Comparison of ENCODE assay signal across 8 mouse cellular contexts in the genomic region with DNA sequence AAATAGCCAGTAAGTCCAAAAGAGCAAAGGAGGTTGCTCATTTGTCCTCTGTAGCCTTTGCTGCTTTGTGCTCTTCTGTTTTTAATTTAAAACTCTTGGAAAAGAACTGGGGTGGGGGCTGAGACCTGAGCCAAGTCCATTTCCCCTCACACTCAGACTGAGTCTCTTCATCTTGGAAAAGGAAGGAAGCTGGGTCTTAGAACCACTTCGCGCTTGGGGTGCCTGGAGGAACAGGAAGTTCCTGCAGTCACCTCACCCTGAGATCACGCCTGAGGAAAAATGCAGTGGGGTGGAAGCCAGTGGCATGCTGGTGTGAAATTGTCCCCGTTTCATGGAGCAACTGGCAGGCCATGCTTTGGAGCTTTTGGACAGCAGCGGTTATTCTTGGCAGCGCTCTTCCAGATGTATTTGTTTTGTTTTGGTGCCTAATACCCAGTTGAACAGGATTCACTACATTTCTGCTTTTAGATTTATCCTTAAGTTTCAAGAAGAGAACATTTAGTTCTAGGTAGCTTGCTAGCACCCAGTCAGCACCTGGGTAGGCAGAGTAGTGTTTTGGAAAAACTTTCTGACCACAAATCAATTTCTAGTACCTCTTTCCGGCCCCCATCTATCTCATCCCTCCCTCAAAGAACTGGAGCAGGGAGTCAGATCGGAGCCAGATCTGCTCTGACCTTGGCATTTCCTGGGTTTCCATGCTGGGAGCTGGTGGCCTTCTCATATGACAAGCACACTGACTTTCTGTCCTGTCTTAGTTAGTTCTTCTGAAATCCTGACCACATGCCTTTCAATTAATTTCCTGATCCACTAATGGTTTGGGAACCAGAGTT. TPM values are rescaled to one million over a fixed set of nuclear protein-coding genes. Genes with fewer than 3 reads are reported as not detected.
DNase-seq lines count a peak whose midpoint lies in the region; ATAC-seq and TF ChIP-seq lines count a peak whose summit lies in the region.

No protein-coding gene starts in this region.

- H3K4me3 ChIP-seq in liver, adult 2 months (ENCODE audit: insufficient read depth, low read depth, low read length) = no peak overlapping the region
- no peak overlapping the region for H3K4me3 ChIP-seq in liver, embryonic 12.5 days
- H3K4me3 ChIP-seq in hindbrain, embryonic 13.5 days = no peak overlapping the region
- H3K4me3 ChIP-seq in lung, embryonic 15.5 days = no peak overlapping the region

- H3K4me1 ChIP-seq in liver, adult 2 months (ENCODE audit: control insufficient read depth, insufficient read depth, low read length) = peaks cover 28% of the 10 kb centered on the region
- peaks cover 13% of the 10 kb centered on the region for H3K4me1 ChIP-seq in liver, embryonic 12.5 days
- H3K4me1 ChIP-seq in hindbrain, embryonic 13.5 days (replicated peaks) = peaks cover 21% of the 10 kb centered on the region
- H3K4me1 ChIP-seq in lung, embryonic 15.5 days = peaks cover 22% of the 10 kb centered on the region

- H3K27ac ChIP-seq in liver, adult 2 months (replicated peaks; ENCODE audit: insufficient read depth, low read depth, low read length) = peak overlapping the region; percentile 79
- H3K27ac ChIP-seq in liver, embryonic 12.5 days = no peak overlapping the region
- 0 out of 2 replicates have a peak overlapping the region, but pooled peaks have one; percentile 6 for H3K27ac ChIP-seq in hindbrain, embryonic 13.5 days
- H3K27ac ChIP-seq in lung, embryonic 15.5 days = peak overlapping the region; percentile 57

- no peak for TF ChIP-seq POLR2A in liver, adult 2 months (IDR thresholded peaks at IDR 0.05; ENCODE audit: extremely low read depth, insufficient read depth, low read length)

- no peak overlapping the region for H3K9ac ChIP-seq in liver, adult 2 months (ENCODE audit: low read depth, low read length)
- no peak overlapping the region for H3K9ac ChIP-seq in liver, embryonic 12.5 days
- H3K9ac ChIP-seq in hindbrain, embryonic 13.5 days = no peak overlapping the region
- H3K9ac ChIP-seq in lung, embryonic 15.5 days = no peak overlapping the region

- TF ChIP-seq CTCF in liver, adult 2 months (IDR thresholded peaks at IDR 0.05; ENCODE audit: low read depth, low read length) = no peak

- H3K9me3 ChIP-seq in liver, embryonic 12.5 days (replicated peaks) = no peaks in the 10 kb centered on the region
- H3K9me3 ChIP-seq in hindbrain, embryonic 13.5 days = peaks cover 6% of the 10 kb centered on the region
- H3K9me3 ChIP-seq in lung, embryonic 15.5 days = no peaks in the 10 kb centered on the region

- peaks cover 28% of the 10 kb centered on the region; the same call in 1 of the 2 replicates for H3K79me2 ChIP-seq in liver, adult 2 months (ENCODE audit: control insufficient read depth, insufficient read depth, low read length)

- H3K36me3 ChIP-seq in liver, adult 2 months (ENCODE audit: control insufficient read depth, insufficient read depth, low read length) = no peaks in the 10 kb centered on the region
- H3K36me3 ChIP-seq in liver, embryonic 12.5 days = no peaks in the 10 kb centered on the region
- H3K36me3 ChIP-seq in hindbrain, embryonic 13.5 days = peaks cover 7% of the 10 kb centered on the region
- no peaks in the 10 kb centered on the region for H3K36me3 ChIP-seq in lung, embryonic 15.5 days

- peak; percentile 88 for DNase-seq in liver, adult 2 months (ENCODE audit: extremely low read depth, low read depth, low spot score)
- DNase-seq in fat pad, adult 2 months (ENCODE audit: extremely low read depth, low read depth, low spot score) = peak; percentile 95
- DNase-seq in left cerebral cortex, adult 9 months (ENCODE audit: low spot score in 2 of 2) = no peak
- DNase-seq in embryo, embryonic 10.5 days (ENCODE audit: low spot score) = no peak
- DNase-seq in right cerebral cortex, adult 2 months (ENCODE audit: low spot score in 2 of 2) = no peak

- H3K27me3 ChIP-seq in liver, adult 2 months (ENCODE audit: control insufficient read depth, insufficient read depth, low read length) = no peaks in the 10 kb centered on the region
- no peaks in the 10 kb centered on the region for H3K27me3 ChIP-seq in liver, embryonic 12.5 days (replicated peaks)
- no peaks in the 10 kb centered on the region for H3K27me3 ChIP-seq in hindbrain, embryonic 13.5 days
- H3K27me3 ChIP-seq in lung, embryonic 15.5 days = no peaks in the 10 kb centered on the region

- no peak overlapping the region for H3K4me2 ChIP-seq in liver, embryonic 12.5 days
- H3K4me2 ChIP-seq in hindbrain, embryonic 13.5 days = no peak overlapping the region
- H3K4me2 ChIP-seq in lung, embryonic 15.5 days = peak overlapping the region; percentile 27

- ATAC-seq in liver, embryonic 12.5 days = no peak
- ATAC-seq in hindbrain, embryonic 13.5 days (ENCODE audit: low FRiP score) = no peak
- ATAC-seq in lung, embryonic 15.5 days (ENCODE audit: borderline replicate concordance, extremely low read depth, low FRiP score, low TSS enrichment) = peak; percentile 27; the same call in 1 of the 2 replicates

- 5% methylated on average over 8 of the region's 8 CpGs for WGBS in liver, adult 2 months
- 40% methylated on average over 8 of the region's 8 CpGs for WGBS in liver, embryonic 12.5 days (ENCODE audit: insufficient replicate concordance)
- 73% methylated on average over 8 of the region's 8 CpGs for WGBS in hindbrain, embryonic 13.5 days
- 37% methylated on average over 8 of the region's 8 CpGs for WGBS in lung, embryonic 15.5 days

RNA-seq across cellular contexts. Expression of a gene that starts 7.7 kb away (rescaled TPM):
- 10.7 and 11.5 TPM in 2 replicates for total RNA-seq in liver, adult 2 months (2014; rRNA removed)
- 4.8 and 6.1 TPM in 2 replicates for polyA plus RNA-seq in liver, adult 2 months (2012; rRNA removed)
- 3.4 and 3.6 TPM in 2 replicates for polyA plus RNA-seq in liver, embryonic 12.5 days (2016; fragmentation: Nextera tagmentation; extraction: Ambion mirVana)
- 7.7 and 8.2 TPM in 2 replicates for polyA plus RNA-seq in hindbrain, embryonic 13.5 days (2015; fragmentation: Nextera tagmentation; extraction: Ambion mirVana)
- polyA plus RNA-seq in lung, embryonic 15.5 days (2015; fragmentation: Nextera tagmentation; extraction: Ambion mirVana) = 6.2 and 6.3 TPM in 2 replicates

Comparison
In these comparisons a context has a peak if more than half of its experiments do, and no peak if none do; other contexts are left out.
1. DNase-seq: peak in liver, adult 2 months (single experiment) and fat pad, adult 2 months (single experiment); none in left cerebral cortex, adult 9 months (0 of 2), embryo, embryonic 10.5 days (single experiment) and right cerebral cortex, adult 2 months (0 of 2).